Mouse (Mus musculus) kidney, adult 2 months (tissue): ENCODE results near the gene Zfand6.

Source experiments
- CTCF ChIP-seq: fragments of 200-500 bp; conservative IDR thresholded peaks from 2 replicates; pipeline ENCODE4 v1.5.1; 2011; ENCODE audit warnings: low read depth, mild to moderate bottlenecking, control low read depth, low read length, moderate library complexity, mixed read lengths; ENCODE audit not compliant: insufficient read depth, insufficient read length
- POLR2A ChIP-seq: fragments of 200-500 bp; IDR thresholded peaks from one replicate; pipeline ENCODE4 v1.6.1; 2011; ENCODE audit warnings: low read depth, low read length, control low read depth

DNA sequence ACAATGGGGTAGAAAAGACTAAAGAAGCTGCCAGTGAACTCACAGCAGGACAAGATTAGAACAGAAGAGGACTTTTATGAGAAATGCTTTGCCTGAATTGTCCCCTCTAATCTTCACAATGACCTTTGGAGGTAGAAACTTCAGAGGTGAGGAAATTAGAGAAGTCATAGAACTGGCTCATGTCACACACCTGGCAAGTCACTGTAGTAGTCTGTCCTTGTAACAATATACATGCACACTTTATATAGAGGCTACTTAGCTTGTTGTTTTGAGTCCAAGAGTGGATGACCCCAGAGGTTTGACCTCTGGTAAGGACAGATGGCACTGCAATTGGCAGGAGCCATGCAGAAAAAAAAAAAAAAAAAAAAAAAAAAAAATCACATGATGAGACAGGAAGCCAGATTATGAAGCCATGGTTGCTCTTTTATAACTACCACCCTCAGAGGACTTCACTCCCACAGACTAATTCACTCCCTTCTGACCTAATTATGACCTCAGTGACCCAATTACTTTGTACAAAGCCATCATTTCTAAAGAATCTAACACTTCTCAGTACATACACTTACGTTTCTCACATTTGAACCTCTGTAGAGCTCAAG, 20.1 kb downstream of the Zfand6 start:
- no peak for TF ChIP-seq POLR2A
- no peak for TF ChIP-seq CTCF
